Mouse (Mus musculus) ES-E14 (cell line): ENCODE results near the gene Rrbp1.

Experiments used
- HCFC1 ChIP-seq: IDR thresholded peaks from 2 replicates; pipeline ENCODE4 v1.6.1; 2012; ENCODE audit warnings: low read length, inconsistent platforms, borderline replicate concordance; ENCODE audit not compliant: insufficient read depth
- MAFK ChIP-seq: IDR thresholded peaks from 2 replicates; pipeline ENCODE4 v1.6.1; 2014; ENCODE audit warnings: mild to moderate bottlenecking, low read depth, low read length, inconsistent platforms; ENCODE audit not compliant: insufficient read depth
- ZNF384 ChIP-seq: IDR thresholded peaks from 2 replicates; pipeline ENCODE4 v1.6.1; 2012; ENCODE audit warnings: low read depth, low read length, inconsistent platforms

GRCm38 (mm10) chr2:143948416-143948815 lies 62.6 kb downstream of the Rrbp1 start:
- no peak for TF ChIP-seq MAFK
- TF ChIP-seq ZNF384 = no peak
- no peak for TF ChIP-seq HCFC1
